Mouse (Mus musculus): ENCODE data around the gene Olfr1369-ps1.

DNA sequence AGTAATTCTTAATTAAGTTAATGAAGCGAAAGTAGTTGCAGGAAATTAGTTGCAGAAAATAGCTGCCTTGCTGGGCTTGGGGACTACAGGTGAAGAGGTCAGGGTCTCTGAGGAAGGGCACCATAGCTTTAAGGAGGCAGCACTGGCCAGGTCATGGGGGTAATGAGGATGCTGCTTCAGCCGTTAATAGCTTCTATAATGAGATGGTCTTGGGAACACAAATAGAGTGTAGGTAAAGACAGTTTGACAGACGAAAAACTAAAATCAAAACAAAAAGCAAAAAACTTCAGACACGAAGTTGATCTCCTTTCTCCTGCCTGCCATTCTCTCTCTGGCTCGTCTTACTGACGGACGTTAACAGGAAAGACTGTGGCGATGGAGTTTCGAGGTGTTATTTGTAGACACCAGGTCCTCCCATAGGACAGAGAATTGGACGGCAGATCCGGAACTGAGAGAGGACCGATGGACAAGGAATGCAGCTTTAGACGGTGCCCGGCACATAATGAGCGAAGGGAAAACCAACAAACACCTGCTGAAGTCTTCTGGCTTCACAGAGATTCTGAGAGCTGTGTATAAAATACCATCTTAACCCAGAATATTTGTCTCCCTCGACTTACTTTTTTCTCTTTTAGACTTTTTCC lies 57.2 kb downstream of the Olfr1369-ps1 start:
- TF ChIP-seq MAFK (IDR thresholded peaks at IDR 0.05; ENCODE audit: insufficient read depth, low read depth, low read length), result no peak
- TF ChIP-seq CHD2 (IDR thresholded peaks at IDR 0.05; ENCODE audit: low read depth, low read length), result no peak
- no peak for TF ChIP-seq ZC3H11A (IDR thresholded peaks at IDR 0.05; ENCODE audit: borderline replicate concordance, low read depth, low read length)
- no peak for TF ChIP-seq HCFC1 (IDR thresholded peaks at IDR 0.05; ENCODE audit: borderline replicate concordance, insufficient read depth, low read length)
- no peak for TF ChIP-seq ZNF384 (IDR thresholded peaks at IDR 0.05; ENCODE audit: low read depth, low read length)

Measured in ES-E14 (cell line).